Mouse (Mus musculus) E14TG2a.4 (cell line): ENCODE measurements around the gene Osbpl10.

ENCODE experiments used
- H3K27me3 ChIP-seq: 2 replicates; pipeline ENCODE4 v1.6.1; 2014; ENCODE audit warnings: low read length, control low read depth; ENCODE audit not compliant: insufficient read depth
- H3K36me3 ChIP-seq: 2 replicates; pipeline ENCODE4 v1.6.1; 2014; ENCODE audit warnings: low read length, control low read depth; ENCODE audit not compliant: insufficient read depth
- H3K4me1 ChIP-seq: replicated peaks from 2 replicates; pipeline ENCODE4 v1.6.1; 2014; ENCODE audit warnings: low read depth, low read length, control low read depth
- H3K4me3 ChIP-seq: replicated peaks from 2 replicates; pipeline ENCODE4 v1.5.1; 2014; ENCODE audit warnings: mild to moderate bottlenecking, low read length
- H3K9me3 ChIP-seq: 2 replicates; pipeline ENCODE4 v1.6.1; 2014; ENCODE audit warnings: low read length, control low read depth
- CTCF ChIP-seq: conservative IDR thresholded peaks from 2 replicates; pipeline ENCODE4 v1.5.1; 2014; ENCODE audit warnings: low read length
- NANOG ChIP-seq: IDR thresholded peaks from 2 replicates; pipeline ENCODE4 v1.6.1; 2014; ENCODE audit warnings: borderline replicate concordance, low read length, mixed read lengths
- POU5F1 ChIP-seq: IDR thresholded peaks from 2 replicates; pipeline ENCODE4 v1.6.1; 2014; ENCODE audit warnings: low read length, borderline replicate concordance

Gene Osbpl10

DNA sequence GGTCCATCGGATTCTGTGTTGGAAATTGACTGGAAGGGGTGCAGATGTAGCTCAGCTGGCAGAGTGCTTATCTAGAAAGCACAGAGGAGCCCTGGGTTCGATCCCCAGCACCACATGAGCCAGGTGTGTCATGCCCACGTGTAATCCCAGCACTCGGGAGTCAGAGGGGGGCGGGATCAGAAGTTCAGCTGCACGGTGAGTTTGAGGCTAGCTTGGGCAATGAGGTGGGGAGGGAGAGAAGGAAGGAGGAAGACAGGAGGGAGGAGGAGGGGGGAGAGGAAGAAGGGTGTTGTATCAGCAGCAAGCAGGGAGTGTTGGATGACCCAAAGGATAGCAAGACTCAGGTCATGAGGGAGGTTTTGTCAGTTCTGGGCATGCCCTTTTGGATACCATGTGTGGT, 55.9 kb downstream of the Osbpl10 start:
- TF ChIP-seq POU5F1 (no peak), CTCF (no peak), NANOG (no peak)
- peaks cover 85% of the 10 kb centered on the region for H3K4me1 ChIP-seq
- H3K36me3 ChIP-seq = no peaks in the 10 kb centered on the region
- H3K9me3 ChIP-seq = no peaks in the 10 kb centered on the region
- H3K4me3 ChIP-seq = peak overlapping the region; percentile 50
- no peaks in the 10 kb centered on the region for H3K27me3 ChIP-seq

DNA sequence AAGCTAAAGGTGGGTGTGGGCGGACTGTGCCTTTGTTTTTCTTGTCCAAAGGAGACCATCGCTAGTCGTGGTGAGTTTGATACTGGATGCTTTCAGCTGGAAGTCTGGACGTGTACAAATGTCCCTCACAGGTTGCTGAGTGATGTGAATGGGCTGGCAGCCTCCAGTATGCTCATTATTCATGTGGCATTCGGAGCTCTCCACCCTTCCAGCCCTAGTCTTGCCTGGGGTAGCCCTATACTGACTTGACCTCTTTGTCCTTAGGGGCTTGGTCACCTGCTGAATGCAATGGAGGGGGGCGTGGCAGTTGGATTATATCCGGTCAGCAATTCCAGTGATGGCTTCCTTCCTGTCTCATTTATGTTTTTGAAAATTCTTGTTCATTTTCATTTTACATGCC, 56.4 kb downstream of the Osbpl10 start:
- H3K27me3 ChIP-seq = no peaks in the 10 kb centered on the region
- no peaks in the 10 kb centered on the region for H3K9me3 ChIP-seq
- peak overlapping the region; percentile 50 for H3K4me3 ChIP-seq
- peaks cover 83% of the 10 kb centered on the region for H3K4me1 ChIP-seq
- no peak for TF ChIP-seq POU5F1
- TF ChIP-seq CTCF = no peak
- no peak for TF ChIP-seq NANOG
- no peaks in the 10 kb centered on the region for H3K36me3 ChIP-seq

DNA sequence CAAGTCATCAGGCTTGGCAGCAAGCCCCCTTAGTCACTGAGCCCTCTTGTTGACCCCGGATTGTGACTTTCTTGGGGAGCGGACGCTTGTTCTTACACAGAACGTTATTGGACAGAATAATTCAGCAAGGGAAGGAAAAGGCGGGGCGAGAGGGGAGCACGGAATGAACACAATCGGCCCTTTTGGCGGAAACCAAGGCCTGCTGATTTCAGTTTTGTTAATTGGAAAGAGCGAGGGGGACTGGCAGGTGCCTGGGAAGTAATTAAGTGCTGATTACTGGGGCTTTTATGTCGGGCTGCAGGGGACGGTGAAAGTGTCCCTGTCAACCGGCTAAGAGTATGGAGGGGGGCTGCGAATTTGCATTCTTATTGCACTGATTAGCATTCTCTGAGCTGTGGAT, 59.8 kb downstream of the Osbpl10 start:
- H3K36me3 ChIP-seq = no peaks in the 10 kb centered on the region
- TF ChIP-seq CTCF = no peak
- H3K4me3 ChIP-seq = peak overlapping the region; percentile 54
- H3K27me3 ChIP-seq = no peaks in the 10 kb centered on the region
- no peaks in the 10 kb centered on the region for H3K9me3 ChIP-seq
- peaks cover 89% of the 10 kb centered on the region for H3K4me1 ChIP-seq

DNA sequence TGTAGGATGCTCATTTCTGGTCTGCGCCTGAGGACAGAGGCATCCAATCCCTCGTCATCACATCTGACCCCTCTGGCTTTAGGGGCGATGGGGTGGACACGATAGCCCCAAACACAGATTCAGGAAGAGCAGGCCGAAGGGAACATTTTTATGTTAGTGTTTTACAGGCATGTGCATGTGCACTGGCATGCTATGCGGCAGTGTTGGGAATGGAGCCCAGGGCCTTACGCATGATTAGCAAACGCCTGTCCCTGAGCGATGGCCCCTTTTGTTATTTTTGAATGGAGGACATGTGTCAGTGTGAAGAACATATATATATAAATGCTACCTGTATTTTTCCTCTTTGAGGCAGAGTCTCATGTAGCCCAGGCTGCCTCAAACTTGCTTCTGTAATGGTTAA, 60.3 kb downstream of the Osbpl10 start:
- TF ChIP-seq NANOG (no peak), POU5F1 (no peak), CTCF (no peak)
- Histone ChIP-seq H3K4me3 (peak overlapping the region; percentile 54), H3K27me3 (no peaks in the 10 kb centered on the region), H3K4me1 (peaks cover 89% of the 10 kb centered on the region), H3K36me3 (no peaks in the 10 kb centered on the region), H3K9me3 (no peaks in the 10 kb centered on the region)

DNA sequence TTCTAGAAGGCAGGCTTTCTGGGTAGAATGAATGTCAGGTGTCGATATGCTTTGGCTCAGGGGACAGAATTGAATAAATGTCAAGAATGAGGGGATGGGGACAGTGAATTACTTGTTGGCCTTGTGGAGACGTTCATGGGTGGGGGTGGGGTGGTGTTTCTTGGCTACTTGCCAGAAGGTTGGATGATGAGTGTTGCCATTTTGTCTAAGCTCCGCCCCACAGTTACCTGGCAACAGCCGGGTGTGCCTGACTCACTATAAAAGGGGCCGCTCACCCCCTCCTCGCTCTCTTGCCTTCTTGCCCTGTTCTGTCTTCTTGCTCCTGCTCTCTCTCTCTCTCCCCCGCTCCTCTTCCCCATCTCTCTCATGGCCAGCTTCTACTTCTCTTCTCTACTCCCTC, 60.9 kb downstream of the Osbpl10 start:
- no peaks in the 10 kb centered on the region for H3K36me3 ChIP-seq
- H3K27me3 ChIP-seq = no peaks in the 10 kb centered on the region
- no peak for TF ChIP-seq POU5F1
- TF ChIP-seq NANOG = no peak
- TF ChIP-seq CTCF = no peak
- H3K9me3 ChIP-seq = no peaks in the 10 kb centered on the region
- H3K4me1 ChIP-seq = peaks cover 88% of the 10 kb centered on the region
- H3K4me3 ChIP-seq = peak overlapping the region; percentile 54

DNA sequence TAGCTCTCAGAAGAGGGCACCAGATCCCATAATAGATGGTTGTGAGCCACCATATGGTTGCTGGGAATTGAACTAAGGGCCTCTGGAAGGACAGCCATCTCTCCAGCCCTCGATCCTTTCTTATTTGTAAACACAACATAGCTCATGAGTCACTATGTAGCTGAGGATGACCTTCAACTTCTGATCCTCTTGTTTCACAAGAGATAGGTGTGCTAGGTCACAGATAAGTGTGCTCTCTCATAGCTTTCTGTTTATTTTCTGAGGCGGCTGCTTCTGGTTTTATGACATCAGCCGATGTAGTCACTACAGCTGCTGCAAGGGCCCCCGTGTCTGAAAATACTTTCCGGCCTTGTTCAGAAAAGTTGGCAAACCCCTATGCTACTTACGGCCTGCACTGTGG, 64.2 kb downstream of the Osbpl10 start:
- Histone ChIP-seq H3K36me3 (peaks cover 10% of the 10 kb centered on the region), H3K4me1 (peaks cover 83% of the 10 kb centered on the region), H3K9me3 (no peaks in the 10 kb centered on the region), H3K4me3 (0 out of 2 replicates have a peak overlapping the region, but pooled peaks have one; percentile 5), H3K27me3 (no peaks in the 10 kb centered on the region)
- TF ChIP-seq CTCF (no peak), POU5F1 (no peak), NANOG (no peak)

DNA sequence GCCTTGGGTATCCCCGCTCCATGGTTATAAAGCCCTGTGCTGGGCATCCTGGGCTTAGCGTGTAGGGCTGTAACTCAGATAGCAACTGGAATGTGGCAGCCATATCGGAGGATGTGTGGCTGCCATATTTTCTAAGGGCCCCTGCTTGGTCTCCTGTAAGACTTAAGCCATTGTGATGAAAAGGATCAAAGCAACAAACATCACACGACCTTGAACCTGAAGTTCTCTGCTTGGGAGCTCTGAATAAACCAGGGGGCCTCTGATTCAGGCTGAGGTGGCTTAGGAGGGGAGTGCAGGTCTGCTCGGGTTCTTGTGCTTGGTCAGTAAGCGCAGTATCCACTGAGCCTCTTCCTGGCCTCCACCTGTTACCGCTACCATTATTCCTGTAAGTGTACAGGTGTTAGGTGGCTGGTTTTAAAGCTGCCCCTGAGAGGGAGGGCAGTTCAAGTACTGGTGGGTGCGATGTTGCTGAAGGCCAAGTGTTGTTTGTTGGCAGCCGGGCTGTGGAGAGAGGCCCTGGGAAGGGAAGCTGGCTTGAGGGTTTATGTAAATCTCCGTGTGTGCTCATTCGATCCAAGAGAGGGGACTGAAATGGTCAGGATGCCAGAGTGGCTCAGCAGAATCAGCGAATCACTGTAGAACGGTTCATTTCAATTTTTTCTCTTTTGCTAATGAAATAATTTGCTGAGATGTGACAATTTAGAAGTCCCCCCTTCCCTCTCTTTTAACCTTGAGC, 64.8 kb downstream of the Osbpl10 start:
- Histone ChIP-seq H3K4me3 (peak overlapping the region; percentile 5; the same call in 1 of the 2 replicates), H3K27me3 (no peaks in the 10 kb centered on the region), H3K36me3 (peaks cover 10% of the 10 kb centered on the region), H3K9me3 (no peaks in the 10 kb centered on the region), H3K4me1 (peaks cover 80% of the 10 kb centered on the region)
- TF ChIP-seq NANOG = no peak
- no peak for TF ChIP-seq POU5F1
- TF ChIP-seq CTCF = no peak

DNA sequence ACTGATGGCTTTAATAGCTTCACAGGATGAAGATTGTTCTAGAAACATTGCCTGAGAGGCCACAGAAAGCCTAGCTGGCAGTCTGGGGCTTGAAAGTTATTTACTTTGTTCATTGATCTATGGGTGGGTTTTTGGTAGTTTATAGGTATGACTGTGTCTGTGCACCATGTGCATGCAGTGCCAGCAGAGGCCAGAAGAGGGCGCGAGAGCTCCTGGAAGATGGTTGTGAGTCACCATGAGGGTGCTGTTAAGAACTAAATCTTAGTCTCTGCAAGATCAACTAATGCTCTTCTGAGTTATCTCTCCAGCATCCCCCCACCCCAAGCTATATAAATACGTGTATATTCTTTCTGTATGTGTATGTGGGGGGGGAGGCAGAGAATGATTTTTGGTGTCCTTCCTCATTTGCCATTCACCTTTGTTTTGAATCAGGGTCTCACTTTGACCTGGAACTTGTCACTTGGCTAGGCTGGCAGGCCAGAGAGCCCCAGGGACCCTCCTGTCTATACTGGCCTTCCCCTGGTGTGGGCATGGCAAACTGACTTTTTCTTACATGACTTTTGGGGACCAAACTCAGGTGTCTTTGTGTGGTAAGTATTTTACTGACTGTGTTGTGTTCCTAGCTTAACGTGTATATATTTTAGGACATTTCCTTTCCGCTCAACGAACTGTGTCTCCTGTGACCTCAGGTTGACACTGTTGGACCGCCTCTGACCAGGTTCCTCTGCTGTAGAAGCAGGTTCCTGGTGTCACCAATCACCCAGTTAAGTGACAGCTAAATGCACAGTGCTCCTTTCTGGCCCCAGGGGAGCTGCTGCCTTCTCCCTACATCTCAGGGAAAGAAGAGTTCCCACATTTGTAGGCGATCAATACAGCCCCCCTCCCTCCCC, 65.8 kb downstream of the Osbpl10 start:
- Histone ChIP-seq H3K36me3 (peaks cover 10% of the 10 kb centered on the region), H3K9me3 (no peaks in the 10 kb centered on the region), H3K4me1 (peaks cover 79% of the 10 kb centered on the region), H3K4me3 (peak overlapping the region; percentile 5; the same call in 1 of the 2 replicates), H3K27me3 (no peaks in the 10 kb centered on the region)
- TF ChIP-seq POU5F1 = no peak
- no peak for TF ChIP-seq NANOG
- peak; percentile 65 for TF ChIP-seq CTCF
